Mouse (Mus musculus) bone marrow macrophage, adult 2 months (primary cell): ENCODE results near the gene Ano1.
A peak's percentile ranks its signal among the peaks of the same experiment; 100 is the strongest.

Experiments
- CTCF ChIP-seq: IDR thresholded peaks from 2 replicates; pipeline ENCODE4 v1.5.1; 2012; ENCODE audit warnings: low read depth, mild to moderate bottlenecking, low read length, moderate library complexity
- POLR2A ChIP-seq: IDR thresholded peaks from 2 replicates; pipeline ENCODE4 v1.6.1; 2012; ENCODE audit warnings: mild to moderate bottlenecking, low read depth, low read length, borderline replicate concordance

GRCm38 (mm10) chr7:144607862-144608261 lies 143.9 kb downstream of the Ano1 start:
- TF ChIP-seq POLR2A (no peak), CTCF (peak; percentile 46; the same call in 1 of the 2 replicates)
